Mouse (Mus musculus) limb, embryonic 14.5 days (tissue): ENCODE data around the gene Ppl. TPM values are rescaled to one million over a fixed set of nuclear protein-coding genes. Genes with fewer than 3 reads are reported as not detected.

ENCODE experiments used
- ATAC-seq: fragments of 200-750 bp; cut with Nextera tagmentation; 2 replicates; pipeline ENCODE4 v1.8.0; 2017; ENCODE audit warnings: low read depth, moderate number of reproducible peaks, moderate TSS enrichment; ENCODE audit not compliant: low FRiP score
- DNase-seq: peaks from one replicate; pipeline ENCODE4 v3.0.0-alpha.2; 2015; ENCODE audit warnings: low spot score
- H3K27ac ChIP-seq: fragments of 300-500 bp; sonication (generic); replicated peaks from 2 replicates; pipeline ENCODE4 v1.5.1; 2014; ENCODE audit warnings: low read depth, mild to moderate bottlenecking, low read length, moderate library complexity, mixed read lengths
- H3K27me3 ChIP-seq: fragments of 300-500 bp; sonication (generic); 2 replicates; pipeline ENCODE4 v1.6.1; 2014; ENCODE audit warnings: low read length, mixed read lengths; ENCODE audit not compliant: control insufficient read depth, insufficient read depth
- H3K36me3 ChIP-seq: fragments of 300-500 bp; sonication (generic); 2 replicates; pipeline ENCODE4 v1.6.1; 2014; ENCODE audit warnings: mild to moderate bottlenecking, low read length, moderate library complexity, mixed read lengths; ENCODE audit not compliant: control insufficient read depth, insufficient read depth
- H3K4me1 ChIP-seq: fragments of 300-500 bp; sonication (generic); 2 replicates; pipeline ENCODE4 v1.6.1; 2014; ENCODE audit warnings: antibody characterized with exemption, low read length, mixed read lengths; ENCODE audit not compliant: control insufficient read depth, insufficient read depth
- H3K4me2 ChIP-seq: fragments of 300-500 bp; sonication (generic); replicated peaks from 2 replicates; pipeline ENCODE4 v1.6.1; 2014; ENCODE audit warnings: low read depth, mild to moderate bottlenecking, low read length, moderate library complexity; ENCODE audit not compliant: severe bottlenecking
- H3K4me3 ChIP-seq: fragments of 300-500 bp; sonication (generic); replicated peaks from 2 replicates; pipeline ENCODE4 v1.5.1; 2014; ENCODE audit warnings: low read length
- H3K9ac ChIP-seq: fragments of 300-500 bp; sonication (generic); 2 replicates; pipeline ENCODE4 v1.6.1; 2014; ENCODE audit warnings: mild to moderate bottlenecking, low read depth, low read length, moderate library complexity; ENCODE audit not compliant: severe bottlenecking
- H3K9me3 ChIP-seq: fragments of 300-500 bp; sonication (generic); 2 replicates; pipeline ENCODE4 v1.6.1; 2016; ENCODE audit warnings: low read length; ENCODE audit not compliant: control insufficient read depth
- POLR2A ChIP-seq: fragments of 200-500 bp; IDR thresholded peaks from 2 replicates; pipeline ENCODE4 v1.8.0; 2012; ENCODE audit warnings: inconsistent platforms, mild to moderate bottlenecking, moderate library complexity, borderline replicate concordance; ENCODE audit not compliant: insufficient read depth, insufficient read length; ENCODE audit errors: extremely low read depth
- WGBS: fragments of 180-500 bp; shearing (Covaris S2); extraction: QIAGEN DNeasy Blood & Tissue Kit; methylation state at CpG from one replicate; pipeline ENCODE4 v1.1.7; 2014; 5-methylcytosine and 5-hydroxymethylcytosine counted together
- polyA plus RNA-seq, 2 experiments: library from polyadenylated mRNA; depleted of rRNA in 1 of 2; stranded (reverse) in 1 of 2; unstranded in 1 of 2; fragments of >200 nt; fragmentation: Nextera tagmentation in 1 of 2; extraction: Ambion mirVana in 1 of 2; gene quantifications; 2 replicates each; pipeline versions ENCODE4 v1.2.1 to v1.2.3; 2012 to 2014

The Ppl gene
- polyA plus RNA-seq, 2 experiments, result 15.6 to 33.7 TPM

GRCm38 (mm10) chr16:5157113-5157512, 24.9 kb upstream of the Ppl start:
- WGBS, result 61% methylated on average over 3 of the region's 3 CpGs
- no peak overlapping the region for H3K27ac ChIP-seq
- no peaks in the 10 kb centered on the region for H3K36me3 ChIP-seq
- no peak overlapping the region for H3K4me2 ChIP-seq
- peaks cover 5% of the 10 kb centered on the region; the same call in 1 of the 2 replicates for H3K4me1 ChIP-seq
- H3K9ac ChIP-seq, result no peak overlapping the region
- H3K27me3 ChIP-seq, result no peaks in the 10 kb centered on the region
- TF ChIP-seq POLR2A, result no peak
- ATAC-seq (no peak), DNase-seq (no peak)
- no peak overlapping the region for H3K4me3 ChIP-seq
- no peaks in the 10 kb centered on the region for H3K9me3 ChIP-seq

GRCm38 (mm10) chr16:5156495-5156894, 24.3 kb upstream of the Ppl start:
- no peaks in the 10 kb centered on the region for H3K27me3 ChIP-seq

DNA sequence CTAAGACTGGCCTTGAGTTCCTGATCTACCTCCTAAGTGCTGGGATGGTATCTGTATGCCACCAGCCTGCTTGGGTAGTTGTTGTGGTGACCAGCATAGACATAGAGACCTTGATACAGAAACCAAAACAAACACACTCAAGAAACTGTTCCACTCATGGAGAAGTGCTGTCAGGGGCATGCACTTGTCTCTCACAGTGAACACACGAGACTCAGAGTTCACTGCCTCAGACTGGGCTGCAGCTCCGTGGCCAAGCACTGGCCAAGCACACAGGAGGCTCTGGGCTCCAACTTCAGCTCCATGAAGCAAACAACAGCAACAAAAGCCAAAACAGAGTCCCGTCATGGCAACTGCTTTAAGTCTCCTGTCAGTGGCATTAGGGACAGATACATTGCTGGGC, 22.8 kb upstream of the Ppl start:
- Histone ChIP-seq H3K4me2 (no peak overlapping the region), H3K9ac (no peak overlapping the region), H3K27me3 (no peaks in the 10 kb centered on the region), H3K36me3 (no peaks in the 10 kb centered on the region), H3K4me3 (no peak overlapping the region), H3K4me1 (peaks cover 5% of the 10 kb centered on the region; the same call in 1 of the 2 replicates), H3K27ac (no peak overlapping the region), H3K9me3 (no peaks in the 10 kb centered on the region)
- 51% methylated on average over 3 of the region's 3 CpGs for WGBS
- TF ChIP-seq POLR2A, result no peak
- no peak for DNase-seq
- ATAC-seq, result no peak

More at GRCm38 (mm10) chr16:5156495-5156894, 24.3 kb upstream of the Ppl start:
- H3K4me2 ChIP-seq, result no peak overlapping the region
- H3K9me3 ChIP-seq, result no peaks in the 10 kb centered on the region
- no peak overlapping the region for H3K4me3 ChIP-seq
- no peak for DNase-seq
- no peaks in the 10 kb centered on the region for H3K36me3 ChIP-seq
- no peak overlapping the region for H3K9ac ChIP-seq
- ATAC-seq, result no peak
- WGBS, result 31% methylated on average over 2 of the region's 2 CpGs
- no peak overlapping the region for H3K27ac ChIP-seq
- H3K4me1 ChIP-seq, result peaks cover 5% of the 10 kb centered on the region; the same call in 1 of the 2 replicates
- no peak for TF ChIP-seq POLR2A

GRCm38 (mm10) chr16:5153299-5154026, 21.2 kb upstream of the Ppl start:
- ATAC-seq, result no peak
- no peak overlapping the region for H3K4me3 ChIP-seq
- no peak for TF ChIP-seq POLR2A
- WGBS, result 46% methylated on average over 6 of the region's 6 CpGs
- no peak overlapping the region for H3K27ac ChIP-seq
- H3K4me1 ChIP-seq, result peaks cover 5% of the 10 kb centered on the region; the same call in 1 of the 2 replicates
- H3K4me2 ChIP-seq, result no peak overlapping the region
- no peak overlapping the region for H3K9ac ChIP-seq
- H3K9me3 ChIP-seq, result no peaks in the 10 kb centered on the region
- H3K27me3 ChIP-seq, result no peaks in the 10 kb centered on the region
- no peaks in the 10 kb centered on the region for H3K36me3 ChIP-seq
- DNase-seq, result no peak

- Histone ChIP-seq H3K36me3 (no peaks in the 10 kb centered on the region), H3K4me3 (no peak overlapping the region), H3K4me2 (no peak overlapping the region), H3K27me3 (peaks cover 13% of the 10 kb centered on the region; the same call in 1 of the 2 replicates), H3K4me1 (no peaks in the 10 kb centered on the region), H3K9ac (no peak overlapping the region), H3K9me3 (no peaks in the 10 kb centered on the region), H3K27ac (no peak overlapping the region)
- DNase-seq (no peak), ATAC-seq (no peak)
- TF ChIP-seq POLR2A, result no peak
- 85% methylated on average over 10 of the region's 10 CpGs for WGBS
Observed at GRCm38 (mm10) chr16:5150544-5150943, 18.3 kb upstream of the Ppl start.
